Mouse (Mus musculus): Measurements from ENCODE around the gene Neo1. TPM values are rescaled to one million over a fixed set of nuclear protein-coding genes. Genes with fewer than 3 reads are reported as not detected.
"Not testable (repeated sequence)": the region's sequence is repeated elsewhere in the genome, so short reads cannot be mapped to it uniquely, and the experiment has no call there.

Gene Neo1
- polyA plus RNA-seq, 1 experiment from 2014 or later: 48.7 TPM

DNA sequence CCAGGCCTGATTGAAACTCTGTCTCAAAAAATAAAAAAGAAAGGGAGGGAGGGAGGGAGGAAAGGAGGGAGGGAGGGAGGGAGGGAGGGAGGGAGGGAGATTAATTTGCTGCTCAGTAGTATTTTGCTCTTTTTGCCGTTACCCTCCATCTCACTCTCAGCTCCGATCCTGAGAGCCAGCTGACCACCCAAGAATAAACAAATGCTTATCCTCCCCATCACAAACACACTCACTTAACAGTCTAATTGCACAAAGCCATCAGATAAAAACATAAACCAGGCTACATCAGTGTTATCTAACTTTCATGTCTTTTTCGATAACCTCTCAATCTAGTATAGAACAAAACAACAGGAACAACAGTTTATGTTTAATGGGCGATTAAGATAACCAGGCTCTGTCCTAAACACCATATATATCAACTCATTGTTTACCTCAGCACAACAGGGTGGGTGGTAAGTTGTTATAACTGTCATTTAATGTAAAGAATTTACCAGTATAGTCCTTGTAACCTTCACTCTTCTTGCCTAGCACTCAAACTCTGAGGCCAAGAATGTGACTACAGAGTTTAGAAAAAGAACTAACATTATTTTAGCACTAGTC, 11.9 kb downstream of the Neo1 start:
- 78% methylated on average over 4 of the region's 4 CpGs for WGBS
- Histone ChIP-seq H3K27ac (ENCODE audit: low read depth, low read length) (no peak overlapping the region), H3K4me3 (ENCODE audit: low read depth, low read length) (no peak overlapping the region), H3K36me3 (ENCODE audit: control insufficient read depth, insufficient read depth, low read length) (no peaks in the 10 kb centered on the region), H3K9me3 (ENCODE audit: control insufficient read depth, low read length) (no peaks in the 10 kb centered on the region), H3K4me2 (replicated peaks; ENCODE audit: low read depth, low read length) (no peak overlapping the region), H3K4me1 (replicated peaks; ENCODE audit: control insufficient read depth, insufficient read depth, low read length) (no peaks in the 10 kb centered on the region), H3K27me3 (ENCODE audit: control insufficient read depth, insufficient read depth, low read length) (no peaks in the 10 kb centered on the region), H3K9ac (ENCODE audit: low read depth, low read length) (no peak overlapping the region)
- no peak for ATAC-seq (ENCODE audit: low FRiP score)
- no peak for DNase-seq (ENCODE audit: low spot score)

DNA sequence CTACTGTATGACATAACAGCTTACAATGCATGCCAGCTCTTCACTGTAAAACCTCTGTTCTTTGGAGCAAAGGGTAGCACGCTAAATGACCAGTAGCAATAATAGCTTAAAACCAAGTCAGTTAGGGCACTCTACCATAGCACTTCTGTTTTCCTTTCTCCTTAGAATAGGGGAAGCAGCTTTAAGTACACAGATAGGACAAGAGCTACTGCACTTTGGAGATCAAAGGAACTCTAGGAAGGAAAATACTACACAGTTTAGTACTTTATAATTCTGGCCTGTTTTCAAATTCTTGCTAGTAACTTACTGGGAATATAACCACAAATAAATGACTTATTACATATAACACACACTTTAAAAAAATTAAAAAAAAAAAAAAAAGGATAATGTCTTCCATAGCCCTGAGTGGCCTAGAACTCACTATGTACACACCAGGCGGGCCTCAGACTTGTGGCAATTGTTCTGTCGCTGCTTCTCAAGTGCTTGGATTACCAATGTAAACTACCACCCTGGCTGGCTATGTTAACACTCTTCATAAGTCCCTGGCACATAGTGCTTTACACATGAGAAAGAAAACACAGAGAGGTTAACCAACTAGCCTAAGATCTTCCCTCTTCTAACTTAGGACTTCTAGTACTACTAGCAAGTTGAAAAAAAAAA, 20.1 kb downstream of the Neo1 start:
- no peaks in the 10 kb centered on the region for H3K36me3 ChIP-seq (ENCODE audit: control insufficient read depth, insufficient read depth, low read length)
- no peak overlapping the region for H3K27ac ChIP-seq (ENCODE audit: low read depth, low read length)
- no peak overlapping the region for H3K4me3 ChIP-seq (ENCODE audit: low read depth, low read length)
- ATAC-seq (ENCODE audit: low FRiP score) (no peak), DNase-seq (ENCODE audit: low spot score) (no peak)
- H3K4me2 ChIP-seq (replicated peaks; ENCODE audit: low read depth, low read length): no peak overlapping the region
- 88% methylated on average over 3 of the region's 3 CpGs for WGBS
- no peak overlapping the region for H3K9ac ChIP-seq (ENCODE audit: low read depth, low read length)
- no peaks in the 10 kb centered on the region for H3K27me3 ChIP-seq (ENCODE audit: control insufficient read depth, insufficient read depth, low read length)
- no peaks in the 10 kb centered on the region for H3K4me1 ChIP-seq (replicated peaks; ENCODE audit: control insufficient read depth, insufficient read depth, low read length)
- no peaks in the 10 kb centered on the region for H3K9me3 ChIP-seq (ENCODE audit: control insufficient read depth, low read length)

GRCm38 (mm10) chr9:59013365-59013764, 22.9 kb downstream of the Neo1 start:
- ATAC-seq (ENCODE audit: low FRiP score) (no peak), DNase-seq (ENCODE audit: low spot score) (peak; percentile 73)
- Histone ChIP-seq H3K4me1 (replicated peaks; ENCODE audit: control insufficient read depth, insufficient read depth, low read length) (no peaks in the 10 kb centered on the region), H3K4me2 (replicated peaks; ENCODE audit: low read depth, low read length) (no peak overlapping the region), H3K36me3 (ENCODE audit: control insufficient read depth, insufficient read depth, low read length) (no peaks in the 10 kb centered on the region), H3K27me3 (ENCODE audit: control insufficient read depth, insufficient read depth, low read length) (no peaks in the 10 kb centered on the region), H3K4me3 (ENCODE audit: low read depth, low read length) (no peak overlapping the region), H3K9me3 (ENCODE audit: control insufficient read depth, low read length) (no peaks in the 10 kb centered on the region), H3K9ac (ENCODE audit: low read depth, low read length) (no peak overlapping the region), H3K27ac (ENCODE audit: low read depth, low read length) (no peak overlapping the region)
- 29% methylated on average over 2 of the region's 2 CpGs for WGBS

DNA sequence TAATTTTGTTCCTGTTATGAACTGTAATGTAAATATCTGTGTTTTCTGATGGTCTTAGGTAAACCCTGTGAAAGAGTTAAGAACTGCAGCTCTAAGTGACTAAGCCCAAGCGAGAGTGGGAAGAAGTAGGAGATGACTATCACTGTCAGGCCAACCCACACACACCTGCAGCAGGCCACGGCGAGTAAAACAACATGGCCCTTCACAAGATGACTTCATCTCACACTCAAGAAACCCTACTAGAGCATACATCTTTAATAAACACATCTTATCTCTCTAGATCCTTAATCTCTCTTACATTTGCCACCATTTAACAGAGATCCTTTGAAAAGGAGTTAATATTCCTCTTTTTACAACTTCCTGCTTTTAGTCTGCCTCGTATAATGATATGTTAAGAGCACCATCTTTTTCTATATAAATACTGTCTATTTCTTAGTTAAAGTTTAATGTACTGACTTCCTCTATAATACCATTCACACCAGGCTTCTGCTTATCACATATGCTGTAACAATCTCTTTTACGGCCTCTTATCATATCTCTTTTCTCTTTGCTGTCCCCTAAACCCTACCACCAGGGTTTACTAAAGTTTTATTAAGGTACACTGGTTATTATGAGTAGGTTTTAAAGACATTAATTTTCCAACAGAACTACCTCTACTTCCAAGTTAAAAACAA, 46.8 kb downstream of the Neo1 start:
- ATAC-seq (ENCODE audit: low FRiP score) (no peak), DNase-seq (ENCODE audit: low spot score) (no peak)
- Histone ChIP-seq H3K27ac (ENCODE audit: low read depth, low read length) (no peak overlapping the region), H3K36me3 (ENCODE audit: control insufficient read depth, insufficient read depth, low read length) (no peaks in the 10 kb centered on the region), H3K4me1 (replicated peaks; ENCODE audit: control insufficient read depth, insufficient read depth, low read length) (no peaks in the 10 kb centered on the region), H3K4me2 (replicated peaks; ENCODE audit: low read depth, low read length) (no peak overlapping the region), H3K4me3 (ENCODE audit: low read depth, low read length) (no peak overlapping the region), H3K9ac (ENCODE audit: low read depth, low read length) (no peak overlapping the region), H3K27me3 (ENCODE audit: control insufficient read depth, insufficient read depth, low read length) (no peaks in the 10 kb centered on the region), H3K9me3 (ENCODE audit: control insufficient read depth, low read length) (no peaks in the 10 kb centered on the region)
- 93% methylated on average over 5 of the region's 5 CpGs for WGBS

DNA sequence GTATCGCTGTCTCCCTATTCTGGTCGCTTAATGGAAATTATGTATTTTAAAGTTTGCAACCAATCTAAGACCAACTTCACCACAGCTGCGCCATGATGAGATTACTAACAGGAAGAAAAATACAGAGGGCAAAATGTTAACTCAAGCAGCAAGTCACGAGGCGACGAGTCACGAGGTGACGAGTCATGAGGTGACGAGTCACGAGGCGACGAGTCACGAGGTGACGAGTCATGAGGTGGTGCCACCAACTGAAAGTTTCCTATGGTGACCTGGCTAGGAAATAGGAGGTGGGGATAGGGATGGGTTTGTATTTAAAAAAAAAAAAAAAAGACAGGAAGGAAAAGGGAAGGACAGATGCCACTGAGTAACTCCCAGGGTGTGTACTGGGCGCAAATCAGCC, 57.2 kb downstream of the Neo1 start:
- H3K4me1 ChIP-seq (replicated peaks; ENCODE audit: control insufficient read depth, insufficient read depth, low read length): no peaks in the 10 kb centered on the region
- no peak overlapping the region for H3K9ac ChIP-seq (ENCODE audit: low read depth, low read length)
- H3K27ac ChIP-seq (ENCODE audit: low read depth, low read length): no peak overlapping the region
- WGBS: 93% methylated on average over 15 of the region's 15 CpGs
- no peaks in the 10 kb centered on the region for H3K9me3 ChIP-seq (ENCODE audit: control insufficient read depth, low read length)
- H3K4me2 ChIP-seq (replicated peaks; ENCODE audit: low read depth, low read length): no peak overlapping the region
- ATAC-seq (ENCODE audit: low FRiP score): no peak
- DNase-seq (ENCODE audit: low spot score): no peak
- H3K4me3 ChIP-seq (ENCODE audit: low read depth, low read length): no peak overlapping the region
- H3K27me3 ChIP-seq (ENCODE audit: control insufficient read depth, insufficient read depth, low read length): no peaks in the 10 kb centered on the region
- no peaks in the 10 kb centered on the region for H3K36me3 ChIP-seq (ENCODE audit: control insufficient read depth, insufficient read depth, low read length)

GRCm38 (mm10) chr9:58971154-58971553, 65.1 kb downstream of the Neo1 start:
- ATAC-seq (ENCODE audit: low FRiP score); H3K27me3 ChIP-seq (ENCODE audit: control insufficient read depth, insufficient read depth, low read length): not testable (repeated sequence)

GRCm38 (mm10) chr9:58967371-58967770, 68.9 kb downstream of the Neo1 start:
- DNase-seq (ENCODE audit: low spot score): no peak
- Histone ChIP-seq H3K9ac (ENCODE audit: low read depth, low read length) (no peak overlapping the region), H3K27ac (ENCODE audit: low read depth, low read length) (no peak overlapping the region), H3K36me3 (ENCODE audit: control insufficient read depth, insufficient read depth, low read length) (no peaks in the 10 kb centered on the region), H3K4me1 (replicated peaks; ENCODE audit: control insufficient read depth, insufficient read depth, low read length) (no peaks in the 10 kb centered on the region), H3K4me2 (replicated peaks; ENCODE audit: low read depth, low read length) (no peak overlapping the region), H3K9me3 (ENCODE audit: control insufficient read depth, low read length) (no peaks in the 10 kb centered on the region), H3K27me3 (ENCODE audit: control insufficient read depth, insufficient read depth, low read length) (no peaks in the 10 kb centered on the region), H3K4me3 (ENCODE audit: low read depth, low read length) (no peak overlapping the region)
- WGBS: 52% methylated on average over 2 of the region's 2 CpGs
- ATAC-seq (ENCODE audit: low FRiP score): no peak

More at GRCm38 (mm10) chr9:58971154-58971553, 65.1 kb downstream of the Neo1 start:
- not testable (repeated sequence) for H3K27ac ChIP-seq (ENCODE audit: low read depth, low read length); H3K4me2 ChIP-seq (replicated peaks; ENCODE audit: low read depth, low read length); H3K36me3 ChIP-seq (ENCODE audit: control insufficient read depth, insufficient read depth, low read length); H3K4me1 ChIP-seq (replicated peaks; ENCODE audit: control insufficient read depth, insufficient read depth, low read length); H3K9ac ChIP-seq (ENCODE audit: low read depth, low read length); H3K9me3 ChIP-seq (ENCODE audit: control insufficient read depth, low read length); DNase-seq (ENCODE audit: low spot score); H3K4me3 ChIP-seq (ENCODE audit: low read depth, low read length)
- WGBS: 80% methylated on average over 2 of the region's 2 CpGs

DNA sequence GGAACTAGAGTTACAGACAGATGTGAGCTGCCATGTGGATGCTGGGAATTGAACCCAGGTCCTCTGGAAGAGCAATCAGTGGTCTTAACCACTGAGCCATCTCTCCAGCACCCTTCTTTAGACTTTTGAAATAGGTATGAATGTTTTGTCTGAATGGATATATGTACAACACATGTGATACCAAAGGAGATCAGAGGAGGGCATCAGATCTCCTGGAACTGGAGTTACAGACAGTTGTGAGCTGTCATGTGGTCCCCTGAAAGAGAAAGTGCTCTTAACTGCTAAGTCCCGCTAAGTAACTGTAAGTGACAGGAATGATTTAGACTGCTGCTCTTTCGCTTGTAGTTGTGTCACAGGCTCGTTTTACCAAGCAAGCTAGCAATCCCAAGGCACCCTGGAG, 80.7 kb downstream of the Neo1 start:
- H3K4me1 ChIP-seq (replicated peaks; ENCODE audit: control insufficient read depth, insufficient read depth, low read length): no peaks in the 10 kb centered on the region
- DNase-seq (ENCODE audit: low spot score) (no peak), ATAC-seq (ENCODE audit: low FRiP score) (no peak)
- H3K36me3 ChIP-seq (ENCODE audit: control insufficient read depth, insufficient read depth, low read length): no peaks in the 10 kb centered on the region
- 78% methylated on average over 3 of the region's 3 CpGs for WGBS
- H3K27me3 ChIP-seq (ENCODE audit: control insufficient read depth, insufficient read depth, low read length): no peaks in the 10 kb centered on the region
- H3K4me3 ChIP-seq (ENCODE audit: low read depth, low read length): no peak overlapping the region
- H3K27ac ChIP-seq (ENCODE audit: low read depth, low read length): no peak overlapping the region
- H3K9me3 ChIP-seq (ENCODE audit: control insufficient read depth, low read length): no peaks in the 10 kb centered on the region
- no peak overlapping the region for H3K9ac ChIP-seq (ENCODE audit: low read depth, low read length)
- H3K4me2 ChIP-seq (replicated peaks; ENCODE audit: low read depth, low read length): no peak overlapping the region

DNA sequence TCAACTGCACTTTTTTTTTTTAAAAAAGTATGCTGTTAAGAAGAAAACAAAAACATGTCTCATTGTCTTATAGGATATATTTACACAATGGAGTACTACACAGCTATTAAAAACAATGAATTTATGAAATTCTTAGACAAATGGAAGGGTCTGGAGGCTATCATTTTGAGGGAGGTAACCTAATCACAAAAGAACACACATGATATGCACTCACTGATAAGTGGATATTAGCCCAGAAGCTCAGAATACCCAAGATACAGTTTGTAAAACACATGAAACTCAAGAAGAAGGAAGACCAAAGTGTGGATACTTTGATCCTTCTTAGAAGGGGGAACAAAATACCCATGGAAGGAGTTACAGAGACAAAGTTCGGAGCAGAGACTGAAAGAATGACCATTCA, 90.3 kb downstream of the Neo1 start:
- H3K36me3 ChIP-seq (ENCODE audit: control insufficient read depth, insufficient read depth, low read length); H3K4me1 ChIP-seq (replicated peaks; ENCODE audit: control insufficient read depth, insufficient read depth, low read length); ATAC-seq (ENCODE audit: low FRiP score); H3K4me2 ChIP-seq (replicated peaks; ENCODE audit: low read depth, low read length); DNase-seq (ENCODE audit: low spot score); H3K27ac ChIP-seq (ENCODE audit: low read depth, low read length); H3K27me3 ChIP-seq (ENCODE audit: control insufficient read depth, insufficient read depth, low read length); H3K9me3 ChIP-seq (ENCODE audit: control insufficient read depth, low read length); H3K4me3 ChIP-seq (ENCODE audit: low read depth, low read length); H3K9ac ChIP-seq (ENCODE audit: low read depth, low read length): not testable (repeated sequence)
- WGBS: 94% methylated on average over 1 of the region's 1 CpGs
